Mouse (Mus musculus): ENCODE results near the gene Otub2. TPM values are rescaled to one million over a fixed set of nuclear protein-coding genes. Genes with fewer than 3 reads are reported as not detected.
"Not testable (repeated sequence)": the region's sequence is repeated elsewhere in the genome, so short reads cannot be mapped to it uniquely, and the experiment has no call there.

Gene Otub2
- polyA plus RNA-seq, 1 experiment from 2014 or later, result 18.4 TPM

GRCm38 (mm10) chr12:103444261-103444660 is 55.8 kb downstream of the Otub2 start:
- H3K4me3 ChIP-seq; H3K9ac ChIP-seq; H3K4me1 ChIP-seq (replicated peaks); ATAC-seq (ENCODE audit: insufficient number of reproducible peaks, low FRiP score); H3K27me3 ChIP-seq (replicated peaks); H3K9me3 ChIP-seq (replicated peaks); H3K27ac ChIP-seq (ENCODE audit: poor library complexity, severe bottlenecking); H3K4me2 ChIP-seq; H3K36me3 ChIP-seq: not testable (repeated sequence)
- 29% methylated on average over 6 of the region's 7 CpGs for WGBS

DNA sequence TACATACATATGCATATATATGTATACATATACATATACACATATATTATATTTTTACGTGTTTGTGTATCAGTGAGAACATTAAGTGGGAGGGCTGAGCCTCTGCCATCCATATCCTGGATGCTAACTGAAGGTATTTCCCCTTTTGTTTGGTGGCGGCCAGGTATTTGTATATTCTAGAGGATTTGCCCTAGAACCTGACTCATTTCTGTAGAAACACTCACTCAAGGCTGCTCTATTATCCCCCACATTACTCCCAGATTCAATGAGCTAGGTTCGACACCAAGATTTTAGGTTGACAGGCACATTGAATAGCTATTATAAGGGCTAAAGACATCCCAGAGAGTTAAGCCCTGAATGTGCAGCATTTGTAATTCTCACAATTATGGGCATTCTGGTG is 56.6 kb downstream of the Otub2 start:
- H3K27ac ChIP-seq (ENCODE audit: poor library complexity, severe bottlenecking), result no peak overlapping the region
- H3K4me2 ChIP-seq, result no peak overlapping the region
- no peaks in the 10 kb centered on the region for H3K36me3 ChIP-seq
- H3K4me3 ChIP-seq, result no peak overlapping the region
- no peak overlapping the region for H3K9ac ChIP-seq
- H3K4me1 ChIP-seq (replicated peaks), result no peaks in the 10 kb centered on the region
- no peak for ATAC-seq (ENCODE audit: insufficient number of reproducible peaks, low FRiP score)
- WGBS, result 78% methylated on average over 3 of the region's 3 CpGs
- no peaks in the 10 kb centered on the region for H3K9me3 ChIP-seq (replicated peaks)
- H3K27me3 ChIP-seq (replicated peaks), result peaks cover 6% of the 10 kb centered on the region; the same call in 1 of the 2 replicates

DNA sequence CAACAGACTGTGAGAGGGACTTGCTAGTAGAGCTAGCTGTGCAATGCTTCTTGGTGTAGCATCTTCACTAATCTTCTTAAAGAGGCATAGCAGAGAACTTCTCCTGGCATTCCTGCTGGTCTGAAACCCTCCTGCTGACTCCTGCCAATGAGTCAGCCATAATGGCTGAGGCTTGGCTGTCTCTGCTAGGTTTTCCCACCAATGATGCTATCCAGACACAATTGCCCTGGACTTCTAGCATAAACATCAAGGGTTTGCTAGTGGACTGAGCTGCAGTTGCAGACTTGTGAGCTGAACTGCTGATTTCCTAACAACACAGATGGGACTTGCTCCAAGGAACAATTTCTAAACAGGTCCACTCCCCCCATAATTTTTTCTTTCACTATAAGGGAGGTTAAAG is 64.9 kb downstream of the Otub2 start:
- Histone ChIP-seq H3K9ac (no peak overlapping the region), H3K27ac (ENCODE audit: poor library complexity, severe bottlenecking) (no peak overlapping the region), H3K4me3 (no peak overlapping the region), H3K36me3 (no peaks in the 10 kb centered on the region), H3K4me1 (replicated peaks) (no peaks in the 10 kb centered on the region), H3K4me2 (no peak overlapping the region), H3K9me3 (replicated peaks) (no peaks in the 10 kb centered on the region), H3K27me3 (replicated peaks) (no peaks in the 10 kb centered on the region)
- ATAC-seq (ENCODE audit: insufficient number of reproducible peaks, low FRiP score), result no peak

Other genes starting within 250 kb of the Otub2 start
- 0.75 TPM in 1 of 2 replicates, not detected in the other for gene Prima1, start 146.5 kb upstream of the Otub2 start, polyA plus RNA-seq (2016; fragmentation: Nextera tagmentation; extraction: Ambion mirVana)
- gene Fam181a, start 77.7 kb upstream of the Otub2 start, polyA plus RNA-seq (2016; fragmentation: Nextera tagmentation; extraction: Ambion mirVana), result 0.20 TPM in 1 of 2 replicates, not detected in the other
- gene Asb2, start 32.7 kb upstream of the Otub2 start, polyA plus RNA-seq (2016; fragmentation: Nextera tagmentation; extraction: Ambion mirVana), result 218 TPM in 2 replicates
- gene 9330161L09Rik, start 19.1 kb downstream of the Otub2 start, polyA plus RNA-seq (2016; fragmentation: Nextera tagmentation; extraction: Ambion mirVana), result 0.39 and 0.46 TPM in 2 replicates
- gene Ddx24, start 37.1 kb downstream of the Otub2 start, polyA plus RNA-seq (2016; fragmentation: Nextera tagmentation; extraction: Ambion mirVana), result 72.3 and 78.7 TPM in 2 replicates
- 23.7 and 26.3 TPM in 2 replicates for gene Ifi27, start 45.5 kb downstream of the Otub2 start, polyA plus RNA-seq (2016; fragmentation: Nextera tagmentation; extraction: Ambion mirVana)
- 3.6 and 4.5 TPM in 2 replicates for gene Ifi27l2a, start 55.0 kb downstream of the Otub2 start, polyA plus RNA-seq (2016; fragmentation: Nextera tagmentation; extraction: Ambion mirVana)
- gene Ifi27l2b, start 68.5 kb downstream of the Otub2 start, polyA plus RNA-seq (2016; fragmentation: Nextera tagmentation; extraction: Ambion mirVana), result 0.31 TPM in 1 of 2 replicates, not detected in the other
- gene Ppp4r4, start 143.6 kb downstream of the Otub2 start, polyA plus RNA-seq (2016; fragmentation: Nextera tagmentation; extraction: Ambion mirVana), result 0.41 and 0.48 TPM in 2 replicates
- gene Serpina10, start 242.8 kb downstream of the Otub2 start, polyA plus RNA-seq (2016; fragmentation: Nextera tagmentation; extraction: Ambion mirVana), result 0.09 and 0.31 TPM in 2 replicates